Mouse (Mus musculus): ENCODE results near the gene Mapkap1.

GRCm38 (mm10) chr2:34409741-34410340, 3.3 kb downstream of the Mapkap1 start:
- TF ChIP-seq EP300 (optimal IDR thresholded peaks at IDR 0.05) = no peak
- no peak for TF ChIP-seq CTCF (IDR thresholded peaks at IDR 0.05; ENCODE audit: low read depth)

Data from stomach, postnatal 0 days (tissue).